Mouse (Mus musculus): ENCODE data around the gene Knstrn.

DNA sequence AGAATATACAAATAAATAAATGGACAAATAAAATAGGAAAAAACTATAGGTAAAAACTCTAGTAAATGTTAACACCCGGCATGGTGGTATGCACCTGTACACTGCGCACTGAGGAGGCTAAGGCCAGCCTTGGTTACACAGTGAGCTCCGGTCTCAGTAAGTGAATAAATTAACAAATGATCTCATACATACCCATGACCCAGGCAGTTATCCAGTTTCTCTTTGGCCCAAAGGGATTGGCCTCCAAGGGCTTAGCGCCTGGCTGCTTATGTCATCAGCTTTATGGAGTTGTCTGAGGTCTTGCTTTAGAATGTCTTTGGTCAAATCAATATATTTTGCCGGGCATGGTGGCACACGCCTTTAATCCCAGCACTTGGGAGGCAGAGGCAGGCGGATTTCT is 30.1 kb upstream of the Knstrn start:
- no peak for TF ChIP-seq HCFC1 (IDR thresholded peaks at IDR 0.05; ENCODE audit: low read depth, low read length)
- TF ChIP-seq SIN3A (IDR thresholded peaks at IDR 0.05; ENCODE audit: low read length): no peak
- no peak for TF ChIP-seq TAL1 (IDR thresholded peaks at IDR 0.05; ENCODE audit: low read length)
- no peak for TF ChIP-seq POLR2A (IDR thresholded peaks at IDR 0.05; ENCODE audit: control insufficient read depth in 1 of 2, insufficient read depth in 1 of 2, low read depth in 1 of 2, low read length in 2 of 2, poor library complexity in 1 of 2)
- TF ChIP-seq CTCF (IDR thresholded peaks at IDR 0.05 in 2 of 3, conservative IDR thresholded peaks at IDR 0.05 in 1 of 3; ENCODE audit: control insufficient read depth in 1 of 3, insufficient read depth in 1 of 3, low read depth in 2 of 3, low read length in 3 of 3, poor library complexity in 1 of 3, severe bottlenecking in 1 of 3): no peak
- no peak for TF ChIP-seq USF1 (IDR thresholded peaks at IDR 0.05; ENCODE audit: low read depth, low read length)
- no peak for TF ChIP-seq TCF12 (IDR thresholded peaks at IDR 0.05; ENCODE audit: low read depth, low read length)
- TF ChIP-seq MEF2A (IDR thresholded peaks at IDR 0.05; ENCODE audit: extremely low read depth, insufficient replicate concordance, low read depth, low read length, poor library complexity, severe bottlenecking): no peak

Measured in MEL (cell line).